Mouse (Mus musculus) embryonic facial prominence, embryonic 14.5 days (tissue): ENCODE measurements at regions not wholly inside any gene's neighbourhood (a gene's known extent, or its start where the extent isn't known, plus 50 kb on each side); places are given as distances from the start of the nearest gene placed in this dataset.

Experiments used
- ATAC-seq: fragments of 200-750 bp; cut with Nextera tagmentation; 2 replicates; pipeline ENCODE4 v1.8.0; 2017; ENCODE audit warnings: low read depth, moderate number of reproducible peaks, moderate TSS enrichment
- DNase-seq: peaks from one replicate; pipeline ENCODE4 v3.0.0-alpha.2; 2015; ENCODE audit warnings: low spot score
- H3K27ac ChIP-seq: fragments of 300-500 bp; sonication (generic); replicated peaks from 2 replicates; pipeline ENCODE4 v1.5.1; 2014; ENCODE audit warnings: low read depth, mild to moderate bottlenecking, low read length, moderate library complexity
- H3K27me3 ChIP-seq: fragments of 300-500 bp; sonication (generic); replicated peaks from 2 replicates; pipeline ENCODE4 v1.6.1; 2014; ENCODE audit warnings: low read length; ENCODE audit not compliant: control insufficient read depth, insufficient read depth
- H3K36me3 ChIP-seq: fragments of 300-500 bp; sonication (generic); 2 replicates; pipeline ENCODE4 v1.6.1; 2014; ENCODE audit warnings: low read length, mixed read lengths; ENCODE audit not compliant: control insufficient read depth, insufficient read depth
- H3K4me1 ChIP-seq: fragments of 300-500 bp; sonication (generic); 2 replicates; pipeline ENCODE4 v1.6.1; 2014; ENCODE audit warnings: antibody characterized with exemption, low read length; ENCODE audit not compliant: control insufficient read depth, insufficient read depth
- H3K4me2 ChIP-seq: fragments of 300-500 bp; sonication (generic); 2 replicates; pipeline ENCODE4 v1.6.1; 2014; ENCODE audit warnings: low read depth, mild to moderate bottlenecking, low read length, moderate library complexity, mixed read lengths
- H3K4me3 ChIP-seq: fragments of 300-500 bp; sonication (generic); 2 replicates; pipeline ENCODE4 v1.5.1; 2014; ENCODE audit warnings: low read depth, mild to moderate bottlenecking, low read length
- H3K9ac ChIP-seq: fragments of 300-500 bp; sonication (generic); 2 replicates; pipeline ENCODE4 v1.6.1; 2014; ENCODE audit warnings: low read depth, mild to moderate bottlenecking, low read length, moderate library complexity, mixed read lengths
- H3K9me3 ChIP-seq: fragments of 300-500 bp; sonication (generic); 2 replicates; pipeline ENCODE4 v1.6.1; 2016; ENCODE audit warnings: low read length; ENCODE audit not compliant: control insufficient read depth
- WGBS: fragments of 180-500 bp; shearing (Covaris S2); extraction: QIAGEN DNeasy Blood & Tissue Kit; methylation state at CpG from one replicate; pipeline ENCODE4 v1.1.7; 2014; 5-methylcytosine and 5-hydroxymethylcytosine counted together

GRCm38 (mm10) chrX:157020337-157020736, 394.8 kb downstream of the Phex start:
- no peaks in the 10 kb centered on the region for H3K36me3 ChIP-seq
- no peak overlapping the region for H3K9ac ChIP-seq
- H3K4me1 ChIP-seq = no peaks in the 10 kb centered on the region
- no peaks in the 10 kb centered on the region for H3K9me3 ChIP-seq
- DNase-seq = no peak
- 82% methylated on average over 3 of the region's 3 CpGs for WGBS
- H3K27ac ChIP-seq = no peak overlapping the region
- H3K4me2 ChIP-seq = no peak overlapping the region
- no peaks in the 10 kb centered on the region; the same call in 1 of the 2 replicates for H3K27me3 ChIP-seq
- no peak overlapping the region for H3K4me3 ChIP-seq
- no peak for ATAC-seq

- H3K27me3 ChIP-seq = no peaks in the 10 kb centered on the region
- H3K9ac ChIP-seq = no peak overlapping the region
- H3K4me2 ChIP-seq = no peak overlapping the region
- no peak for DNase-seq
- H3K4me3 ChIP-seq = no peak overlapping the region
- H3K4me1 ChIP-seq = no peaks in the 10 kb centered on the region
- WGBS = 77% methylated on average over 2 of the region's 2 CpGs
- H3K27ac ChIP-seq = no peak overlapping the region
- ATAC-seq = no peak
- peaks cover 2% of the 10 kb centered on the region; the same call in 1 of the 2 replicates for H3K9me3 ChIP-seq
- no peaks in the 10 kb centered on the region for H3K36me3 ChIP-seq
These were observed 425.1 kb downstream of the Phex start for GRCm38 (mm10) chrX:156989986-156990518.

- Histone ChIP-seq H3K9me3 (no peaks in the 10 kb centered on the region), H3K4me2 (no peak overlapping the region), H3K4me1 (no peaks in the 10 kb centered on the region), H3K27ac (no peak overlapping the region), H3K36me3 (no peaks in the 10 kb centered on the region), H3K9ac (no peak overlapping the region), H3K27me3 (no peaks in the 10 kb centered on the region), H3K4me3 (no peak overlapping the region)
- ATAC-seq = no peak
- no peak for DNase-seq
- WGBS = 95% methylated on average over 1 of the region's 1 CpGs
These were observed 468.0 kb downstream of the Phex start for GRCm38 (mm10) chrX:156947093-156947492.

- no peak overlapping the region for H3K27ac ChIP-seq
- no peaks in the 10 kb centered on the region for H3K27me3 ChIP-seq
- H3K4me3 ChIP-seq = no peak overlapping the region
- H3K4me1 ChIP-seq = no peaks in the 10 kb centered on the region
- H3K36me3 ChIP-seq = no peaks in the 10 kb centered on the region
- H3K9ac ChIP-seq = no peak overlapping the region
- WGBS = 73% methylated on average over 1 of the region's 1 CpGs
- no peak for ATAC-seq
- no peak overlapping the region for H3K4me2 ChIP-seq
- H3K9me3 ChIP-seq = no peaks in the 10 kb centered on the region
- no peak for DNase-seq
These were observed 470.9 kb downstream of the Phex start for GRCm38 (mm10) chrX:156944223-156944622.

- no peak overlapping the region for H3K4me2 ChIP-seq
- no peak overlapping the region for H3K4me3 ChIP-seq
- H3K4me1 ChIP-seq = no peaks in the 10 kb centered on the region
- no peak overlapping the region for H3K27ac ChIP-seq
- 61% methylated on average over 1 of the region's 1 CpGs for WGBS
- ATAC-seq (no peak), DNase-seq (no peak)
- H3K9me3 ChIP-seq = no peaks in the 10 kb centered on the region
- no peaks in the 10 kb centered on the region for H3K36me3 ChIP-seq
- H3K27me3 ChIP-seq = no peaks in the 10 kb centered on the region
- no peak overlapping the region for H3K9ac ChIP-seq
These were observed 501.7 kb downstream of the Phex start for GRCm38 (mm10) chrX:156913363-156913762.
